Mouse (Mus musculus): ENCODE results near the gene Gm11596. TPM values are rescaled to one million over a fixed set of nuclear protein-coding genes. Genes with fewer than 3 reads are reported as not detected.
"Not testable (repeated sequence)": the region's sequence is repeated elsewhere in the genome, so short reads cannot be mapped to it uniquely, and the experiment has no call there.

The Gm11596 gene
- total RNA-seq (2022): not detected

DNA sequence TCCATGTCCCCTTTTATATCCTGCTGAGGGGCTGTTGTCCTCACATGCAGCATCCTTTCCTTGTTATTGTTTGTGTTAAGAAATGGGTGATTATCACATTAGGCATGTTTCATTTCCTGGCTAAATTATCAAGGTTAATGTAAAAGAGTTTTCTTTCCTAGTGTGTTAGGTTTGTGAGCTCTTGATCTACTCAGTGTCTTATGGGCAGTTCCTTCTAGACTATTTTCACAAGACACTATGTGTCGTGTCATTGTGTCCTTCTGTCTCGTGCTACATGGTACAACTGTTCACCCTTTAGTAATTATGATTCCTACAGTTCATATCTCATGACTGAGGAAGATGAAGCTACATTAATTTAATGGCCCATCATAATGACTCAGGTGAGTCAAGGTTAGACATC lies at the start of gene Gm11596:
Gene Gm11596 (minus strand): TSS at position 101 of the 400 bp plus-strand sequence.
- DNase-seq: no peak

- DNase-seq: no peak
Observed at GRCm38 (mm10) chr11:99842185-99842584, 48.9 kb upstream of the Gm11596 start.

DNA sequence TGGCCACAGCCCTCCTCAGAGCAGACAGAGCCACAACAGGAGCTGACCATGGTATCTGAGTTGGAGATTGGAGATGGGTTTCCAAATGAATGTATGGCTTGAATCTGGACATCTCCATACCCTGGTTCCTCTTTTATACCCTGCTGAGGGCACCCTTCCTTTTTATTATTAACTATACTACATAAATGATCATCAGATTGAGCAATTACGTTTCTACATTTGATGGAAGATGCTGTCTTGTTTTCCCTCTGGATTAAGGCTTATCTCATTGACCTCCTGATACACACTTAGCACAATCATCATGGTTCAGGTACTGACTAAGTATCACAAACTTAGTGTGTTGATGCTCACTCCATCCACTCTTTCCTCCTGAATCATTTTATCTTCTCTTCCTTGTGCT lies 44.7 kb upstream of the Gm11596 start, which contains the start of gene 2300003K06Rik:
Gene 2300003K06Rik (minus strand): TSS at position 101 of the 400 bp plus-strand sequence.
- no peak for DNase-seq

GRCm38 (mm10) chr11:99815566-99815965 lies 22.3 kb upstream of the Gm11596 start, which contains the start of gene Gm11564:
Gene Gm11564 (minus strand): TSS chr11:99815666.
- DNase-seq: not testable (repeated sequence)

DNA sequence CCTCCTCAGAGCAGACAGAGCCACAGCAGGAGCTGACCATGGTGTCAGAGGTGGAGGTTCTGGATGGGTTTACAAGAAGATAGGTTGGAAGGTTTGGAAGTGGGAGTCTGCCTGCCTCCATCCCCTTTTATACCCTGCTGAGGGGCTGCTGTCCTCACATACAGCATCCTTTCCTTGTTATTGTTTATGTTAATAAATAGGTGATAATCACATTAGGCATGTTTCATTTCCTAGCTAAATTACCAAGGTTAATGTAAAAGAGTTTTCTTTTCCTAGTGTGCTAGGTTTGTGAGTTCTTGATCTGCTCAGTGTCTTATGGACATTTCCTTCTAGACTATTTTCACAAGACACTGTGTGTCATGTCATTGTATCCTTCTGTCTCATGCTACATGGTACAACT lies 16.5 kb upstream of the Gm11596 start, which contains the start of gene Krtap4-13:
Gene Krtap4-13 (minus strand): TSS at position 101 of the 400 bp plus-strand sequence.
- DNase-seq: not testable (repeated sequence)

- not testable (repeated sequence) for DNase-seq
Observed at GRCm38 (mm10) chr11:99804346-99804745, 11.1 kb upstream of the Gm11596 start, which contains the start of gene Gm11554. Gene Gm11554 (minus strand): TSS chr11:99804446.

DNA sequence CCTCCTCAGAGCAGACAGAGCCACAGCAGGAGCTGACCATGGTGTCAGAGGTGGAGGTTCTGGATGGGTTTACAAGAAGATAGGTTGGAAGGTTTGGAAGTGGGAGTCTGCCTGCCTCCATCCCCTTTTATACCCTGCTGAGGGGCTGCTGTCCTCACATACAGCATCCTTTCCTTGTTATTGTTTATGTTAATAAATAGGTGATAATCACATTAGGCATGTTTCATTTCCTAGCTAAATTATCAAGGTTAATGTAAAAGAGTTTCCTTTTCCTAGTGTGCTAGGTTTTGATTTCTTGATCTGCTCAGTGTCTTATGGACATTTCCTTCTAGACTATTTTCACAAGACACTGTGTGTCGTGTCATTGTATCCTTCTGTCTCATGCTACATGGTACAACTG lies 5.6 kb upstream of the Gm11596 start, which contains the start of gene Gm11569:
Gene Gm11569 (minus strand): TSS at position 101 of the 400 bp plus-strand sequence.
- DNase-seq: not testable (repeated sequence)

DNA sequence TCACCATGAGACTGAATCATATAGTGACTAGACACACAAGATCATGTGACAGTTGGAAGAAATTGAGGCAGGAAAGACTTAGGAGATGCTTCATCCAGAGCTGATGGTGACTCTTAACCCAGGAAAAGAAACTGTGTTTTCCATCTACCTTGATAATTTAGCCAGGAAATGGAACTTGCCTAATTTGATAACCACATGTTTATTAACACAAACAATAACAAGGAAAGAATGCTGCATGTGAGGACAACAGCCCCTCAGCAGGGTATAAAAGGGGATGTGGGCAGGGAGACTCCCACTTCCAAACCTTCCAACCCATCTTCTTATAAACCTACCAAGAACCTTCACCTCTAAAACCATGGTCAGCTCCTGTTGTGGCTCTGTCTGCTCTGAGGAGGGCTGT lies 8.4 kb downstream of the Gm11596 start, which contains the start of gene Krtap4-9:
Gene Krtap4-9 (plus strand): TSS at position 301 of the 400 bp plus-strand sequence.
- not testable (repeated sequence) for DNase-seq

DNA sequence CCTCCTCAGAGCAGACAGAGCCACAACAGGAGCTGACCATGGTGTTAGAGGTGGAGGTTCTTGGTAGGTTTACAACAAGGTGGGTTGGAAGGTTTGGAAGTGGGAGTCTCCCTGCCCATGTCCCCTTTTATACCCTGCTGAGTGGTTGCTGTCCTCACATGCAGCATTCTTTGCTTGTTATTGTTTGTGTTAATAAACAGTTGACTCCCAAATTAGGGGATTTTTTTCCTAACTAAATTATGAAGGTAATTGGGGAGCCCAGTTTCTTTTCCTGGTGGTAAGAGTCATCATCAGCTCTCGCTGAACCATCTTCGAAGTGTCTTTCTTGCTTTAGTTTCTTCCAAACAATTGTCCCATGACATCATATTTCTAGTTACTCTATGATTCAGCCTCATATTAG lies 12.7 kb downstream of the Gm11596 start, which contains the start of gene Krtap4-8:
Gene Krtap4-8 (minus strand): TSS at position 101 of the 400 bp plus-strand sequence.
- no peak for DNase-seq

DNA sequence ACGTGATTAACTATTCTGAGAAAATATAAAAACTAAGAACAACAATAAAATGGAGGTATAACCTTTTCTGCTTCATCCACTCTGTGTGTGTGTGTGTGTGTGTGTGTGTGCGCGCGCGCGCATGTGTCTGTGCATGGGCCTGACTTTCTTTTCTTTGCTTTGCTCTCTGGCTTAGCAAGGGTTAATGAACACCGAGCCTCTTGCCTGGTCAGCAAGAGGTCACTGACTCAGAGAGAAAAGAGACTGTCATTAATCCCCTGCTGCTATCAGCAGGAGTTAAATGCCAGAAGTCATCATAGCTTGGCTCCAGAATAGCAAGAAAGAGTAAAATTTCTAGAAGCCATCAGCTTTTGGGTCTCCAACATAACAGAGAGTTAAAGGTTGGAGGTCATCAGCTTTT lies 14.9 kb downstream of the Gm11596 start:
- DNase-seq: no peak

- DNase-seq: not testable (repeated sequence)
Observed at GRCm38 (mm10) chr11:99772813-99773212, 20.5 kb downstream of the Gm11596 start, which contains the start of gene Gm11595. Gene Gm11595 (minus strand): TSS chr11:99772913.

DNA sequence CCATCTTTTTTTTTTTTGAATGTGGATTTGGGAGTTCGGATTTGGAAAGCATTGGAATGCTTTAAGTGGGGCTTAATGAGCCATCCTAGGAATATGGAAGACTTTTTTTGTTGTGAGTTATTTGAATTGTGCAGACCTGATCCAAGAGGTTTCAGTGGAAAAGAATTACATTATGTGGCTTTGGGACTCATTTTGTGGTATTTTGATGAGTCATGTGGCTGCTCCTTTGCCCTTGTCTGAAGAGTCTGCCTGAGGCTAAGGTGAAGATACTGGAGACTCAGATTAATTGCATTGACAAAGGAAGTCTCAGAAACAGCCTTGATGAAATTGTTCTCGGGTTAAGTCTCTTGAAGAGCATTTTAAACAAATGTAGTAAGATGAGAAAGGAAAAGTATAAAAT lies 24.9 kb downstream of the Gm11596 start:
- no peak for DNase-seq

GRCm38 (mm10) chr11:99758877-99759276 lies 34.4 kb downstream of the Gm11596 start:
- no peak for DNase-seq

DNA sequence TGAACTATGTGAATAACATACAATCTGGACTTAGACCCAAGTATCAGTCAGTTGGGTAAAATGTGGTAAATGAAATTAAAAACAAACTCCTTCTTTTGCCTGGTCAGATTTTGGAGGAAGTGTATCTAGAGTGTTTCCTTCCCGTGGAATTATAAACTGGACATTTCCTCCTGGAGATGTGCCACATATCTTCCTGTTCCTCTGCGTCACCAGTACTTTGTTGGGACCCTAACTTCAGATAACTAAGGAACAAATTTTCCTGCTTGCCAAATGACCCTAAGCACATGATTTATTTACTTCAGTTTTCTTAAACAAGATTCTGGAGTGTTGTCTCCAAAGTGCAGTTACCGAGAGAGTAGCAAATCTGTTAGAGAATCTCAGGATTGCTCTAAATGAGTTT lies 49.3 kb downstream of the Gm11596 start:
- no peak for DNase-seq

Other genes with a start within 250 kb of the Gm11596 start
- not detected for gene Krtap3-3, start 242.6 kb downstream of the Gm11596 start, total RNA-seq (2022)
- not detected for gene Krtap3-2, start 236.6 kb downstream of the Gm11596 start, total RNA-seq (2022)
- gene Gm11939, start 234.0 kb downstream of the Gm11596 start, total RNA-seq (2022): not detected
- not detected for gene Krtap3-1, start 226.8 kb downstream of the Gm11596 start, total RNA-seq (2022)
- gene Krtap1-5, start 212.5 kb downstream of the Gm11596 start, total RNA-seq (2022): not detected
- not detected for gene Krtap1-4, start 209.8 kb downstream of the Gm11596 start, total RNA-seq (2022)
- gene Krtap1-3, start 202.1 kb downstream of the Gm11596 start, total RNA-seq (2022): not detected
- not detected for gene Krtap9-3, start 195.4 kb downstream of the Gm11596 start, total RNA-seq (2022)
- not detected for gene Gm11938, start 190.2 kb downstream of the Gm11596 start, total RNA-seq (2022)
- gene Gm11937, start 183.3 kb downstream of the Gm11596 start, total RNA-seq (2022): not detected
- not detected for gene Krtap2-4, start 178.6 kb downstream of the Gm11596 start, total RNA-seq (2022)
- not detected for gene Gm11562, start 173.0 kb downstream of the Gm11596 start, total RNA-seq (2022)
- gene Krtap4-1, start 165.2 kb downstream of the Gm11596 start, total RNA-seq (2022): not detected
- gene Krtap4-2, start 158.4 kb downstream of the Gm11596 start, total RNA-seq (2022): not detected
- not detected for gene Krtap4-7, start 149.4 kb downstream of the Gm11596 start, total RNA-seq (2022)
- gene Gm11555, start 143.2 kb downstream of the Gm11596 start, total RNA-seq (2022): not detected
- not detected for gene Gm11563, start 134.5 kb downstream of the Gm11596 start, total RNA-seq (2022)
- gene Krtap4-6, start 127.5 kb downstream of the Gm11596 start, total RNA-seq (2022): not detected
- gene Gm14190, start 102.7 kb downstream of the Gm11596 start, total RNA-seq (2022): not detected
- not detected for gene Gm14180, start 59.2 kb downstream of the Gm11596 start, total RNA-seq (2022)
- not detected for gene Gm11595, start 20.6 kb downstream of the Gm11596 start, total RNA-seq (2022)
- gene Krtap4-8, start 12.8 kb downstream of the Gm11596 start, total RNA-seq (2022): not detected
- not detected for gene Krtap4-9, start 8.3 kb downstream of the Gm11596 start, total RNA-seq (2022)
- gene Gm11569, start 5.5 kb upstream of the Gm11596 start, total RNA-seq (2022): not detected
- gene Gm11554, start 11.0 kb upstream of the Gm11596 start, total RNA-seq (2022): not detected
- gene Krtap4-13, start 16.4 kb upstream of the Gm11596 start, total RNA-seq (2022): not detected
- gene Gm11564, start 22.2 kb upstream of the Gm11596 start, total RNA-seq (2022): not detected
- gene 2300003K06Rik, start 44.6 kb upstream of the Gm11596 start, total RNA-seq (2022): not detected
- not detected for gene Krtap4-16, start 58.1 kb upstream of the Gm11596 start, total RNA-seq (2022)
- not detected for gene Gm11568, start 64.5 kb upstream of the Gm11596 start, total RNA-seq (2022)
- gene Gm11559, start 71.0 kb upstream of the Gm11596 start, total RNA-seq (2022): not detected
- gene Krtap9-1, start 79.9 kb upstream of the Gm11596 start, total RNA-seq (2022): not detected
- not detected for gene Gm11567, start 85.7 kb upstream of the Gm11596 start, total RNA-seq (2022)
- gene Krtap31-1, start 114.5 kb upstream of the Gm11596 start, total RNA-seq (2022): not detected
- gene Gm11565, start 121.3 kb upstream of the Gm11596 start, total RNA-seq (2022): not detected
- not detected for gene Krtap31-2, start 142.8 kb upstream of the Gm11596 start, total RNA-seq (2022)
- not detected for gene Krtap9-5, start 155.0 kb upstream of the Gm11596 start, total RNA-seq (2022)
- gene Krtap29-1, start 185.6 kb upstream of the Gm11596 start, total RNA-seq (2022): not detected
- not detected for gene Krtap16-1, start 193.1 kb upstream of the Gm11596 start, total RNA-seq (2022)
- not detected for gene Krtap17-1, start 200.5 kb upstream of the Gm11596 start, total RNA-seq (2022)
- not detected for gene Krt33a, start 222.7 kb upstream of the Gm11596 start, total RNA-seq (2022)
- not detected for gene Krt33b, start 236.4 kb upstream of the Gm11596 start, total RNA-seq (2022)
- not detected for gene Krt34, start 248.1 kb upstream of the Gm11596 start, total RNA-seq (2022)

All from adrenal gland, adult 8-10 months (tissue).